Mouse (Mus musculus): Measurements from ENCODE around the gene P2rx5.
A peak's percentile ranks its signal among the peaks of the same experiment; 100 is the strongest.

P2rx5 gene

DNA sequence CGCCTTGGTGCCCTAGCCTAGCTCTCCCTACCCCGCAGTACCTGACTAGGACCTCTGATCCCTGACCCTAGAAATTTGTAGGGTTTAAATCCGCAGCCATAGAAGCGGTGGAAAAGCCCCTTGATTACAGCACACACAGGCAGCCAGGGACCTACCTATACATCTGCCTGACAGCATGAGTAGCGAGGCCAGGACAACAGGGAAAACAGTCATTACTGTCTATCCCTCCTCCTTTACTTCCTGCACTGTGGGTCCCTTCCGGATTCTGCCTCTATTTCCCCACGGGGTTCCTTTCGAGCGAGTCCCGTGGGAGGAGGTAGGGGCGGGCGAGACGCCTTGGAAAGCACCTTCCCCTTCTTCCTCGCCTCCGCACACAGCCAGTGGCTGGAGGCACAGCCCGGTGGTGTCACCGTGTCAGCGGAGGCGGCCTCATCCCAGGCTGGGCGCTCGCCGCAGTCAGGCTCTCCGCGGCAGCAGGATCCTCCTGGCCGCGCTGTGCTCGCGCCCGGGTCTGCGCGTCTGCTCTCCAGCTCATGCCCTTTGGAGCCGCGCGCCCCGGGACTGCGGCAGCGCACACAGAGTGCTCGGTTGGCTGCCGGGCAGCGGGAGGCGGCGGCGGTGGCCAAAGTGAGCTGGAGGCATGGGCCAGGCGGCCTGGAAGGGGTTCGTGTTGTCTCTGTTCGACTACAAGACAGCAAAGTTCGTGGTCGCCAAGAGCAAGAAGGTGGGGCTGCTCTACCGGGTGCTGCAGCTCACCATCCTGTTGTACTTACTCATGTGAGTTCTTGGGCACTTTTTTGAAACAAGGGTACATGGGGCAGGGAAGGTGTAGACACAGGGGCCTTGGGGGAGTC is at the start of gene P2rx5:
TSS of gene P2rx5 (plus strand) at position 465 of the 854 bp plus-strand sequence.
- no peak for DNase-seq

DNA sequence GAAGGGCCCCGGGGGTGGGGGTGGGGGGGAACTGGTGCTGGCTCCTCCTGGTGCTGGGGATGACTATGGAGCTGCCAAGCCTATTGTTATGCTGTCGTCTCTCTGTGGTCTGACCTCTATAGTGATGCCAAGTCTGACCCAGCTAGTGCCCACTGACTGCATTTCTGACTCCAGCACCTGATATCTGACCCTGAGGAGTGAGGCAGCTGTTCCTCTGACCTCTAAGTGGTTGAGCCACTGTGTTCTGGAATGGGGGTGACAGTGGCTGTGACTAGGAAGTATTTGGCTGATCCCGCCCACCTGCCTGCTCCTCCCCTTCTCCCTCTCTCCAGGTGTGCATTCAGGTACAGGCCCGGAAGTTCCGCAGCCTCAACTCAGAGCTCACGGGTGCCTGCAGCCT is 48.8 kb upstream of the P2rx5 start:
- DNase-seq, result no peak

DNA sequence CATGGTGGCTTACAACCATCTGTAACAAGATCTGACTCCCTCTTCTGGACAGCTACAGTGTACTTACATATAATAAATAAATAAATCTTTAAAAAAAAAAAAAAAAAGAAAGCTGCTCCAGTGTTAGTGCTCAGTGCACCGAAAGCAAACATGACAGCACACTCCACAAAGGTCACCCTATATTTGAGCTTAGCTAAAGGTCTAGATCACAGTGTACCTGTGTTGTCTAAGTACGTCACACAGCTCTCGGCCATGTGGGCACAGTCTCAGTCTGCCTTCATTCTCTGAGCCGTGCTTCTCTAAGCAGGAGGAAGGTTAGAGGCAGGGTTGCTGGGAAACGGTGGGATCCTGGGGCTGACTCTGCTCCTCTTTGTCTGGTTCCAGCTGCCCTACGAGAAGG is 33.7 kb upstream of the P2rx5 start:
- no peak for DNase-seq

DNA sequence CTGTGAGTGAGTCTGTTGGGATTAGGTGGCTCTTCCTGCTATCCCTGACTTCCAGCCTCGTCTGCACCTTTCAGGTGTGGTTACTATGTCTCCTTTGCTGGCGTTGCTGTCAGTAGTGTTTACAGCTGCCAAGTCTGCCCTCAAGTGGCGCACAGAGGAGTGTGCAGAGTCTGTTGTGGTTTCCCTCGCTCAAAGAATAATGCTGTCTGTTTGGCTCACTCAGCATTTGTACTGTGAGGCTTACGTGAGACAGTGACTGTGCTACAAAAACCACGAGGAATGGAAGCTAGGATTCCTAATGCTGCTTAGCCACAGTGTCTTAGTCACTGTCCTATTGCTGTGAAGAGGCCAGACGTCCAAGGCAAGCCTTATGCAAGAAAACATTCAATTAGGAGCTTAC is 29.2 kb upstream of the P2rx5 start:
- DNase-seq, result peak; percentile 50 to 57

DNA sequence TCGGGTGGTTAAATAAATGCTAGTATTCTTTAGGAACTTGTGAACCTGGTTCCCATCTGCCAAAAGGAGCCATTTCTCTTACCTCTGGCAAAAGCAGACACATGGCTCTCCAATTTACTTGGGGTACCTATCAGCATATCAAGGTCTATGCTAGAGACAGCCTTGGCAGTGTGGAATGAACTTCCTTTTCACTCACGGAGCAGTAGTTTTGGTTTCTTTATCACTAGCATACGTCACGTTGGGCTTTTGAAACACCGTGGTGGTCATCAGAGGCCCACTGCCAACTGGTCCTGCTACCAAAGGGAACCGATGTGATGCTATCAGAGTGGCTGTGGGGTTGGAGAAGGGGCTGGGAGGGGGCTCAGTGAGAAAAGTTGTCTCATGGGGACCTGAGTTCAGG is 27.2 kb upstream of the P2rx5 start:
- no peak for DNase-seq

DNA sequence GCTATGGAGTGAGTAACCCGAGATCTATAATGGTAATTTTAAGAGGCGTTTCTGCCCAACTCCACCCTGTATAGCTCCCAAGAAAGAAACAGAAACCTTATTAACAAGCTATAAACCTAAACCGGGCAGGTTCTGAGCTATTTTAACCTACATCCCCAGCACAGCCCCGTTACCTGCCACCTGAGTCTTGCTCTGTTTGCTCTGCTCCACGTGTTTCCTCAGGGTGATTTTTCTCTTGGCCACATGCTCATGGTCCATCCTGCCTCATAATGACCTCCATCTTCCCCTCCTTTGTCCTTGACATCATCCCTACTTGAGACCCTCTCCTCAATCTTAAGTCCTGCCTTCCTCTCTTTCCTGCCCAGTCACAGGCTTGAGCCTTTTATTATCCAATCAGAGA is 26.0 kb upstream of the P2rx5 start:
- no peak for DNase-seq

DNA sequence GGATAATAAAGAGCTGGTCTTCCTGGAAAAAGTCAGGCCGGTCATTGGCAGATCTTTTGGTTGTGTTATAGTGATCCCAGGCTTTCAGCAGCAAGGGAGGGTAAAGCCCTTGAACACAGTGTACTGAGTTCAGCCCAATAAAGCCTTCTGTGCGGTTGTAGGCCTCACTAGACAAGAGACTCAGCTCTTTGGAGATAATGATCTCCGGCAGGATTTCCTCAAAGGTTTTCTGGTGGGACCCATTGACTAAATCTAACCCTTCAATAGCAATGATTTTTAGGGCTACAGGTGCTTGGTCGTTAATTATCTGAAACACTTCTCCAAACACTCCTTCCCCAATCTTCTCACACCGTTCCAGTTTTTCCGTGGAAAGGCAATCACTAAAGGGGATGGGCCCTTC is 23.6 kb upstream of the P2rx5 start:
- DNase-seq, result no peak

DNA sequence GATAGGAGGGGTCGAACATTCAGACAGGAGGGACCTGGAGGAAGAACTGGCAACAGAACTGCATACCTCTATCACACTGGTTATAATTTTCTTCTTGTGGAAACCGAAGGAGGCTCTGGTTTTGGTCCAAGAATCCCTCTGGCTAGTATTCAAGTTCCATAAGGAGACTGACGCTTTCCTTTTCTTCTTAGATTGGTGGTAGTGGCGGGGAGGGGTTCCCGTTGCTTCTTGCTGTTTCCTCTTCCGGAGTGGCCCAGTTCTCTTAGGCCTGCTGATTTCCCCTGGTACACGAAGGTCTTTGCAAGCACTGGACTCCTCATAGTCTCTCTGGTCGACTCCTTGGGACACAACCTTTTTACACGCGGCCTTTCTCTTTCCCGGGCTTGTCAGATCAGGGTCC is 23.1 kb upstream of the P2rx5 start:
- peak in 1 of 2 experiments; percentile 20 for DNase-seq

DNA sequence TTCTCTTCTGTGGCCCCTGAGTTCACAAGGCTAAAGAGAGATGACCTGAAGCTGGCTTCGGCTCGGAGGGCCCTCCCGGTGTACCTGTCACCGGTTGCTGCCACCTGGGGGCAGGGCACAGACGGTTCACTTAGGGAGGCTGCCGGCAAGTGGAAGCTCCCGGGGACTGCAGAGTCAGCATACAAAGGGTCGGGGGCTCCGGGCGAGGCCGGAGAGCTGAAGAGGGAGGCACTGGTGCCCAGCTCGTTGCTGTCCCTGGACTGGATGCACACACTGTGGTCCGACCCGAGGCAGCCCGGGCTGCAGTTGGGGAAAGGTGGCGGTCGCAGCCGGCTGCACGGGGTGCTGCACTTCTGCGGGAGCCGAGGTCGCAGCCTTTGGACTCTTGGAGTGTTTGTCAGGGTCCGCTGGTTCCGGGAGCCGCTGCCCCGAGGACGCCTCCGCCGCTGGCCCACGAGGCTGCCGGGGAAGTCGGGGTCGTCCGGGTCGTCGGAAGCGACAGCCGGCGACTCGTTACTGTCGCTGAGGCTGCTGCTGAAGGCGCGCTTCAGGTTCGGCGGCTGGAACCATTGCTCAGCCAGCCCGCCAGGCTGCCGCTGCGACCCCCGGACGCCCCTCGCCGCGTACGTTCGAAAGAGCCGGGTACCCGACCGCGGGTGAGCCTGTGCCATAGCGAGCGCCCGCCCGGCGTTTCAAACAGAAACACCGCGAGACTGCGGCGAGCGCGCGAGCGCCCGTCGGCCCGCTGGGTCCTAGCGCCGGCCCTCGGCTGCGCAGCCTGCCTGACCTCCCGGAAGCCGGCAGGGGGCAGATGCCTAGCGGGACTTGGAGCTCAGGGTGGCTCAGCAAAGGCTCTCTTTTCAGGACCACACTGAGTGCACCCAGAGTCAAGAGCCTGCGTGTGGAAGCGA is 22.4 kb upstream of the P2rx5 start, which contains the start of gene Haspin:
TSS of gene Haspin (minus strand) at position 704 of the 911 bp plus-strand sequence.
- DNase-seq, result peak; percentile 92 to 93

DNA sequence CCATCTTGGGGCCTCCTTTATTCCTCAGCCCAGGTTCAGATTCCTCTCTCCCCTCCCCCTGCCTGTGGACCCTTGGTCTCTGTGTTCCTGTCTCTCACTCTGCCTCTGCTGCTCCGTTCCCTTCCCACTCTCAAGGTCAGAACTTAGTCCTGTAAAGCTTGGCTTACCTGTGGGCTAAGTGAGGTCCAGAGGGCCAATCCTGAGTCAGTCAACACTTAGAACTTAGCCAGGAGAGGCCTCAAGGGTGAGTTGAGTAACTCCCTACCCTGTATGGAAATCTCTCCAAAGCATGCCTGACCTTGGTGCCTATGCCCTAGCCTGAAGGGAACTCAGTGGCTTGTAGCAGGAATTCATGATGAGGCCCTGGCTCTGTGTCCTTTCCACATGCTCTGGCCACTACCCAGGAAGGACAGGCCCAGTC is 15.9 kb upstream of the P2rx5 start:
- no peak for DNase-seq

DNA sequence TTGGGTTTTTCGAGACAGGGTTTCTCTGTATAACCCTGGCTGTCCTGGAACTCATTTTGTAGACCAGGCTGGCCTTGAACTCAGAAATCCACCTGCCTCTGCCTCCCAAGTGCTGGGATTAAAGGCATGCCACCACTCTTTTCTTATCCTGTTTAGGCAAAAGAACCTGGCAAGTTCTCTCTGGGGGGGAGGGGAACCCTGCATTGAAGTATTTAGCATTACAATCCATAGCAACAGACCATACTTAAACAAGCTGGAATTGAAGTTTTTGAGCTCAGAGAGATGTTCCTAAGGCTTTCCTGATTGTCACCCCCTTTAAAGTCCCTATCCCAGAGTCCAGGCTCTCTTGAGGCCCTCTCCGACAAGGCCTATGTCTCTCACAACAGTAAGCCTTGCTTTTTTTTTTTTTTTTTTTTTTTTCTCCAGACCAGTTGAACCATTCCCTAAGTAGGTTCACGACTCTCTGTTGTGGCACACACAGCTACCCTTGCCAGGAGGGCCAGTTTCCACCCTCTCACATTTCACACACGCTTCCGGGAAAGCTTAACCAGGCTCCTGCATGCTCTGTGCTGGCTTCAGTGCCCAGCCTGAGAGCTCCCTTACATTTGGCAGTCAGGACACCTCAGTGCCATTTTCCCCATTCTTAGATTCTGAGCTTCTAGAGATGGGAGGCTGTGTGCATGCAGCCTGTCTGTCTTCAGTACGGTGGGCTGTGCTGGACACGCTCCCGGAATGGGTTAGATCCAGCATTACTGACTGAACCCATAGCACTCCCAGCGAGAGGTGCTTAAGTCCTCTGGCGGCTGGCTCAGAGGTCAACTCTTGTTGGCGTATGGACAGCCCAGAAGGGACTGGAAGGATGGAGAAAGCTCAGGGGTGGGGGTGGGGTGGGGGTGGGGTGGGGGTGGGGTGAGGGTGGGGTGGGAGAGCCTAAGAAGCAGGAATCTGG is 13.9 kb upstream of the P2rx5 start:
- DNase-seq, result no peak

DNA sequence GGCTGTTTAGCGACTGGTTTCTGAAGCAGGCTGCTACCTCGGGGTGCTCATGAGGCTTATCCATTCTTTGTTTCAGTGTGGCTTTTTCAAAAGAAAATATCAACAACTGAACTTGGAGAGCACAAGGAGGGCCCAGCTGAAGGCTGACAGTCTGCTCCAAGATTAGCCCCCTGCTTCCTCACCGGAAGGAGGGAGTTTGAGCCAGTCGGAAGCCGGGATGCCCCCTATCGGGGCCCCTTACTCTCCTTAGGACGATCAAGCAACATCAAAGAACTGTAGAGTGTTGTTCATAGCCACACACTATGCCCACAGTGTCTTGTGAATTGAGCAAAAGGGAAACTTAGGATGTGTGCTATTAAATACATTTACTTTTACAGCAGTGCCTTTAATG is 13.3 kb upstream of the P2rx5 start:
- DNase-seq, result no peak

DNA sequence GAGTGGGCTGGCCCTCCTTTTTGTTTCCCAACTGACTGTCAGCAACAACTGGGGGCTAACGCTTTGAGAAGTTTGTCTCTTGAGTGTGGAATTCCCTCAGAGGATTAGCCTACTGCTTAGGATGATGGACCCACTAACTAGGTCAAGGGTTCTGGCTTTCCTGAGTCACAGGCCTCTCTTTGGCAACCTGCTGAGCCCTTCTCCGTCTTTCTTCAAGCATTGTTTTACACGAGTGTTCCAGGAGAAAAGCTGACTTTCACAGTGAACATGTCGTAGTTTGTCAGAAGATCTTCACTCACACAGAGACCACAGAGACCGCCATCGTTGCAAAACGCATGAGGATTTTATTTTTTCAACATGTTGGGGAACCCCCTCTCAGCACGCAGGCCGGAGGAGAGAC is 12.0 kb upstream of the P2rx5 start:
- DNase-seq, result no peak

DNA sequence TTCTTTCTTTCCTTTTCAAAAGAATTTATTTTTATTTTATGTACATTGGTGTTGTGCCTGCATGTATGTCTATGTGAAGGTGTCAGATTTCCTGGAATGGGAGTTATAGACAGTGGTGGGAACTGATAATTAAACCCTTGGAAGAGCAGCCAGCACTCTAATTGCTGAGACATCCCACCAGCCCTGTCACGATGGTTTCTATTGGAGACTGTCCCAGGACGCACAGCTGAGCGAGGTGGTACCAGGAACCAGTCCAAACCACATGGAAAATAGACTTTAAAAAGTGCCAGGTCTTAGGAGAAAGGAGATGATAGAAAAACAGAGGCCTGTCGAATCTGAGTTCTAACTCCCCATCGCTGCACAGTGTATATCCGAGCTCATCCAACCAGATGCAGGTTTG is 5.2 kb upstream of the P2rx5 start:
- DNase-seq, result no peak

DNA sequence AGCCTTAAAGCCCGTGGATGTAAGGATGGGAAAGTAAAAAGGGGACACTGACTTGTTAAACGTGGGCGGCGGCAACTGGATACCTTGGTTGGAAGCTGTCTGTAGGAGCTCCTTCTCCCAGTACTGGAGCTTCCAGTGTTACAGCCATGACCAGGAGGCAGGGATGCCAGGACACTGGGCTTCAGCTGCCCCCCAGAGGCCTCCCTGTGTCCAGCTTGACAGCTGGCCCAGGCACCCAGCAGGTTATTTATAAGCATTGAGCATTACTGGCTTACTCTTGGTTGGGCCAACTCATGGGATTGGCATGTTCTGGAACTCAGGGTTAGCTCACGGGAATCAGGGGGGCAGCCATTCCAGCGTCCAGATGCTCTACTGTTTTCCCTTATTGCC is 585 bp downstream of the P2rx5 start:
- DNase-seq, result no peak

DNA sequence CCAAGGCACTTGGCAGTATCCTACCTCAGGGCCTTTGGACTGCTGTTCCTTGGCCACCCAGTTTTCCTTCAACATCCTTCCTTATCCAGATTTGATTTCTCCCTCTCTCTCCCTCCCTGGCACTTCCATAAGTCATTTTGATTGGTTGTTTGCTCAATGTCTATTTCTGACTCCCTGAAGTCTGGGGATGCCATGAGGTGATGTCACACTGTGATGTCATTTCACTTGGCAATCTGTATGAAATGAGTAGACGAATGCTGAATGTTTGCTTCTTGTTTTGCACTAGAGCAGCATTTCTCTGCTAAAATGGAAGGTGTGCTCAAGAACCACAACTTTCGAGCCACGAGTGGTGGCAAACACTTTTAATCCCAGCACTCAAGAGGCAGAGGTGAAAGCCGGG is 1.4 kb downstream of the P2rx5 start:
- no peak for DNase-seq

DNA sequence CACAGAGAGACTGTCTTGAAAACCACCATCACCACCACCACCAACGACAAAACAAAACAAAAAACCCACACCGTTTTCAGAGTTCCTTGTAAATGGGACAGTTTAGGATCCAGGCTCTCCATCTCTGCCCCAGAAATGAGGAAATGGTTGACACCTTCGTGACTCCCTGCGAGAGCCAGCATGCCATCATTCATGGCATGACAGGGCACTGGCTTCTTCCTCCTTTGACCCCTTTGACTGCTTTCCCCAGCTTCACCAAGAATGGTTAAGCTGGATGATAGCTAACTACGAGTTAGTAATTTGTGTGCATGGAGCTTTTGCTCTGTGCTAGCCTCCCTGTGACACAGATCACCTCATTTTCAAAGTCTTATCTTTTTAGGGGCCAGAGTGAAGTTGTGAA is 2.1 kb downstream of the P2rx5 start:
- no peak for DNase-seq

DNA sequence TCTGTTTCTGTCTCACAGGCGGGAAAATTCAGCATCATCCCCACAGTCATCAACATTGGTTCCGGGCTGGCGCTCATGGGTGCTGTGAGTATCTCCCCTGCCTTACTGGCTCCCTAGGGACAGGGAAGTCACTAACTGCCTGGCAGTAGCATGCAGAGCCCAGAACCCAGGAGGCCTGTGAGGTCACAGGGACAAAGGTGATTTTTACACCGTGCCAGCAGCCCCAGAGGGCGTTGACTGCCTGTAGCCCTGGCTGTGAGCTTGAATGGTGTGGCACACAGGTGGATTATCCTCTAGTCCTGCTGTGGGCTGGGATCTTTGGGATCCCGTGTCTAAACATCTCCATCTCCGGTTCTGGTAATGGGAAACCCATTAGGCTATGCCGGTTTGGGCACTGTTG is 7.8 kb downstream of the P2rx5 start:
- DNase-seq, result no peak

DNA sequence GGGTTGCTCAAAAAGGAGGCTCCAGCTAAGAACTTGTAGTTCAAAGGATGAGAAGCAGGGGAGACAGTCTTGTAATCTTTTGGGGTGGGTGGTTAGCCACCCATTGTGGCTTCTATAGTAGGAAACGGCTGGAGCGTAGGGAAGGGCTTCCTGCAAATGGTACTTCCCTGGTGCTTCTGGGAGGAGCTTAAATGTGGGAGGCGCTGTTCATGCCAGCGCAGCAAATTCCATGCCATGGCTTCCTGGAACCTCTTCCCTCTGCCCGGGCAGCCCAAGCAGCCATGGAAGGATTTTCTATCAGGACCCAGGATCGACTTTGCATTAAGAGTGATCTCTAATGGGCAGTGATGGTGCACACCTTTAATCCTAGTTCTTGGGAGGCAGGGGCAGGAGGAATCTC is 8.4 kb downstream of the P2rx5 start:
- no peak for DNase-seq

DNA sequence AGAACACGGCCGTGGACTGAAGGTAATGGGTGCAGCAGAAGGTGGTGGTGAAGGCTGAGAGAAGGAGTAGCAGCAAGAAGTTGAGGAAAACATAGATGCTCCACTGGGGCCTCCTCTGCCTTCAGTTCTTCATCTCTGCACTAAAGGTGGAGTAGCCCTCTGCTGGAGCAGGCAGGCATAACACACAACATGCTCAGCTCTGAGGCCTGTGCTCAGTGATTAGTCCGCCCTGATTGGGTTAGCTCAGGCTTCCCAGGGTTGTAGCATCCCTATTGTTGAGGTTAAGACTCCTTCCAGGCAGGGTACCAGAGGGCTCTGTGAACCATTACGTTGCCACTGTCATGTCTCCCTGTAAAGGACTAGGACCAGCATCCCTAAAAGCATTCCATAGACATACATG is 9.0 kb downstream of the P2rx5 start:
- DNase-seq, result peak; percentile 56 to 65

DNA sequence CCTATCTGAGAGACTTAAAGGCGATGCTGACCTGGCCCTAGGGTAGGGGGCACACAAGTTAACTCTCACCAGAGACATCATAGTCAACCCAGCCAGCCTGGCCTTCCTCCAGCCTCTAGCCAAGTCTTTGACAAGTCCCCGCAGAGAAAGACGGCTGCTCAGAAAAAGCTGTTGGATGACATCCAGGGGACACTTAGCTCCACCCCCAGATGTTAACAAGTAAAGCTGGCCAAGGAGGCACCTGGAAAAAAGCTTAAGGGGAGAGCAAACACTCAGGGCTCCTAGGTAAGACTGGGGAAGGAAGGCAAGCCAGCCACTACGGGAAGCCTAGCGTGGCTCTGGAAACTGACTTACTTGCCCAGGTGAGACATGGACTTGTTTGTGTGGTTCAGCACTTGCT is 12.0 kb downstream of the P2rx5 start:
- DNase-seq, result no peak

DNA sequence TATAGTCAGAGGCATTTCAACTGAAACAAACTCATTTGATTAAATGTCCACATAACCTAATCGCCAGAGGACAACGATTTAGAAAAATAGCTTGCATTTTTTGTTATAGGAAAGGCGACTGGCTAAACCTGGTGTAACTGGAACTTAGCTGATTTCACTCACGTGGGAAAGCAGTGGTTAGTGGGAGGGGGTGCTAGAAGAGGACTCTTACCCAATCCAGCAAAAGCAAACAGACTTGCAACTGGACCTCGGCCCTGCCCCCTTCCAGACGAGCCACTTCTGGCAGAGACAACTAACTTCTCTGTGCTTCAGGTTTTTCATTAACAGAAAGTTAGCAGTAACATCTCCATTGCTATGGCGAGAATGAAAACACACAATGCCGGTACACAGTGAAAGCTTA is 15.4 kb downstream of the P2rx5 start:
- DNase-seq, result no peak

DNA sequence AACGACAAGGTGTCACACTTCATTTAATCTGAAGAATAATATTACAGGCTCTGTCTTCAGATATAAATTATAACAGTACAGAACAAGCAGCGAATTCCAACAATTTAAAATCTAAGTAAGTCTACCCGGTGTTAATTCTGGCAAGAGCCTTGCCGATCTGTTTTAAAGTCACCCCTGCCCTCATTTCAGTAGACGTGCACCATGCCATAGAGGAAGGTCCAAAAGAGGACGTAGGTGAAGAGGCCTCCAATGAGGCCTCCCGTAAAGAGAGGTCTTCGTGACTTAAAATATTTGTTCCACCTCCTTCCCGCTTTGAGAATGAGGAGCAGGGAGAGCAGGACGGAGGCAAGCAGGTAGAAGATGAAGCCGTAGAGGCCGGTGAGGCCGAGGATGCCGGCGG is 16.0 kb downstream of the P2rx5 start:
- no peak for DNase-seq

Data from thymus, postnatal 36 days (tissue).